Mouse (Mus musculus) urinary bladder, postnatal 4 days (tissue): ENCODE data around the gene Ncaph2.

Experiments used
- DNase-seq, 2 experiments: peaks; one replicate each; pipeline ENCODE4 v3.0.0; 2021 to 2022; ENCODE audit warnings: low spot score in 2 of 2

Gene Ncaph2

DNA sequence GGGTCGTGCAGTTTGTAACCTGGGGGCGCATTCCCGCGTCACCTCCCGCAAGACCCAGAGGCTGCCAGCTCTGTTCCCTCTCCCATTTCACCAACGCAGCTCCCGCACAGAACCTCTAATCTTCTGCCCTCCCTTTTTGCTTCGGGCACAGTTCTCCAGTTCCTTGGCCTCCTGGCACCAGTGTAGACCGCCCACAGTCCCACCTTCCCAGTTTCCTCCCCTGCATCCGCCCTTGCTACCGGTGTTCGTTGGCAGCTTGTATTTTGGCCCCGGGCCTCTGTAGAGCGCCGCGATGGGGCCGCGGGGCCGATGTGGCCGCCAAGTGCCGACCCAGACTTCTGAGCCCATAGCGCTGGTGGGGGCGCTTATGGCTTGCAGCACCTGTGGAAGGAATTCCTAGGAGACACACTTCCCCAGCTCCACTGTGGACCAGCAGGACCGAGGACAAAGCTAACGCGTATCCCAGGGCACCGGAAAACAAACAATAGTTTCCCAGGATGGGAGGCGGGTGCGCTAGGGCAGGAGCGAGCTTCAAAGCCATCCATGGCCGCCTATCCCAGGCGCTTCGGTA lies 23.4 kb downstream of the Ncaph2 start, which contains the start of gene Odf3b:
Odf3b (minus strand) TSS at position 452 of the 571 bp plus-strand sequence.
- no peak for DNase-seq

DNA sequence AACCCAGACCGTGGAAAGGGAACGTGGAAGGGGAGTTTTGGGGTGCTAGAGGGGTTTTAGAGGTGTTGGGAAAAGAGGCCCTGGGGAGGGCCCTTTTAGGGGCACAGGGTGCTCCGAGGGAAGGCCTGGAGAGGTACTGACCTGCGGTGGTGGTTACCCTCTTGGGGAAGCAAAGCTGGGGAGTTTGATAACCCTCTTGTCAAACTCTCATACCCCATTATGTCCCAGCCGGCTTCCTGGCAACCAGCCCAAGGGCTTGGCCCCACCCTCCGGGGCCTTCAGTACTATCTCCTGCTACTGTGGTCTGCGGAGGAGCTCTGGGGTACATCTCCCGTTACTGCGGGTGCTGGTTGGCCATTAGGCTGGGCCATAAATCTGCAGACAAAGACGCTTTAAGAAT lies 23.9 kb downstream of the Ncaph2 start:
- DNase-seq = no peak

DNA sequence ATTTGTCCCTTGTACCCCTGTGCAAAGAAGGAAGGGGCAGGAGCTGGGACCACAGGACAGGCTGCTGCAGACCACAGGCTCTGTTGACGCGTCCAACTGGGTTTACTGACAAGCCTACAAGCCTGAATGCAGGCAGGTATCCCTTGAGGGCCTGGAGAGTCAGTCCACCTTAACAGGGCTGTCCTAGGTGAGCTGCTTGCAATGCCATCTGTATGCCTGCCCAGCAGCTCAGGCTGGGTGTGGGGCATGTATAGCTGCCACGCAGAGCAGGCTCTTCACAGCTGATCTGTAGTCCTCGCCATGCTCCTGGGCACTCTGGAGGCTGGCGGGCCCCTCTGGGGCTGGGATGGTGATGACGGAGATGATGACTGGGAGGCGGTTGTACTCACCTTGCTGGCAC lies 29.1 kb downstream of the Ncaph2 start, which contains the start of gene Klhdc7b:
Klhdc7b (plus strand) TSS at position 301 of the 400 bp plus-strand sequence.
- DNase-seq = no peak

DNA sequence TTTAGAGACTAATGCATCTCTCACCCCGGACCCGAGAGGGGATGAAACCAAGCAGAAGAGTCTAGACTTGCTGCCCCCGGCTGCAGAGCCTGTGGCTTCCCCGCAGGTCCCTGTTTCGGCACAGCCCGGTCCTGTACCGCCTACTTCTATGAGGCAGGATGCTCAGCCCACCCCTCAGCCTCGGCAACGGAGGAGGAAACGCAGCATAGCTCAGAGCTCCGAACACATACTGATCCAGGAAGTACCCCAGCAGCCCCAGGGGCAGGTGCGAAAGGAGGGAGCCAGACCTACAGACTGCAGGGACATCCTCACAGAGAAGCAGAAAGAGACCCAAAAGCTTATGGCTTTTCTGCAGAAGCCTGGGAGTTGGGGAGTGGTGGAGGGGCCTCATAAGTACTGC lies 31.6 kb downstream of the Ncaph2 start:
- no peak for DNase-seq

DNA sequence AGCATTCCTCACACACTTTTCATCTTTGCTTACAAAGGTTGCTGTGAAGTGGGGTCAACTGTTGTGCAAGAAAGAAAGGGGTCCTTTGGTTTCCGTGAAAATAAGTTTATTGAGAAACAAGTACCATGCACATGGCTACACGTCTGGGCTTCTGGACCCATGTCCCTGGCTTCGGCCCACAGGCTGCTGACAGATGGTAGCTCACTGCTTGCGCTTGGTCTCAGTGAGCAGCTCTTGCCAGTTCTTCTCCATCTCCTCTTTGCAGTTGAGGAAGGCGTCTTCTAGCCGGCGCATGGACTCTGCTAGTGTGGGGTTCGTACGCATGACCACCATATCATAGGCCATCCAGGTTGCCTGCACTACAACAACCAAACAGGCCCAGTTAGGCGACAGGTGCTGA lies 34.6 kb downstream of the Ncaph2 start:
- DNase-seq = no peak

DNA sequence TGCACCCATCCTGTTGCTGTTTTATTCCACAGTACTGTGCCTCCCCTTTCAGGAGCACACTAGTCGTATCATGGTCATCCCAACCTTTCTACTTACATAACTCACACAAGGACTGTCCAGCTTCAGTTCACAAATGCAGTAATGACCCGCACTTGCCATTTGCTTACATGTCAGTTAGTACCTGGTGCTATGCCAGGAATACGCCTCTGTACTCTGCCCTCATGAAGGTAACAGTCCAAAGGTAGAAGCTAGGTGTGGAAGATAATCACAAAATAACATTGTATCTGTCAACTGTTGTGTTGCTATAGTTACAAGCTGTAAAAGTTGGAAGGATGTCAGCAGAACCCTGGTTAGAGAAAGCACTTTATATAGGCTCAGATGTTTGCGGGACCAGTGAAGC lies 41.4 kb downstream of the Ncaph2 start:
- DNase-seq = no peak

DNA sequence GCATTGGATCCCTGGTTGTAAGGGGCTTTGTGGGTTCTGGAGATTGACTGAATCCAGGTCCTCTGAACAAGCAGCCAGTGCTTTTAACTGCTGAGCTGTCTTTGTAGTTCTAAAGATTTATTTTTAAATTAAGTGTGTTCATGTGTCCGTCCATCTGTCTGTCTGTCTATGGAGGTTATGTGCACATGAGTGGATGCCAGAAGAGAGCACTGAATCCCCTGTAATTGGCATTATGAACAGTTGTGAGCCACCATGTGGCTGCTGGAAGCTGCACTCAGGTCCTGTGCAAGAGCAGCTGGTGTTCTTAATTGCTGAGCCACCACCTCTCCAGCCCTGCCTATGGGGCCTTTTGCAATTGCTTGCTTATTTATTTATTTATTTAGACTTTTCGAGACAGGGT lies 42.6 kb downstream of the Ncaph2 start:
- no peak for DNase-seq

DNA sequence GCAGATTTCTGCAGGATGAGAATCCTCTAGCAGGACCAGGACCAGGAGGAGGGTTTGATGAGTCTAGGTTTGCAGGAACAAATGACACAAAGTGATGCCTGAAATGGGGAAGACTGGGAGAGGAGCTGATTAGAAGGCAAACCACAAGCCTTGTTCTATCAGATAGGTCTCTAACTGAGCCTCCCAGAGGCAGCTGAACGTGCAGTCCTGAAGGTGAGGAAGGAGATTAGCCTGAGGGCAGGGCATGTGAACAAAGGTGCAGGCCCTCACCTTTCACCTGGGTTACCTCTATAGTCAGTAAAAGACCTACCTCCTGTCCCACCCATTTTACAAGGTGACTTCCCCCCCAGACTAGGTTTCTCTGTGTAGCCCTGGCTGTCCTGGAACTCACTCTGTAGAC lies 44.2 kb downstream of the Ncaph2 start:
- DNase-seq = no peak

DNA sequence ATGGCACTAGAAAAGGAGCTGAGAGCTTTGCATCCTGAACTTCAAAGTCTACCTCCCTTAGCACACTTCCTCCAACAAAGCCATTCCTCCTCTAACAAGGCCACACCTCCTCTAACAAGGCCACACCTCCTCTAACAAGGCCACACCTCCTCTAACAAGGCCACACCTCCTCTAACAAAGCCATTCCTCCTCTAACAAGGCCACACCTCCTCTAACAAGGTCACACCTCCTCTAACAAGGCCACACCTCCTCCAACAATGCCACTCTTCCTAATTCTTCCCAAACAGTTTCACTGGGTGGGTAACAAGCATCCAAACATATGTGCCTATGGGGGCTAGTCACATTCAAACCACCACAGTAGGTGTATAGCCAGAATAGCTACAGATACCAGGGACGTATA lies 47.0 kb downstream of the Ncaph2 start:
- DNase-seq = no peak

DNA sequence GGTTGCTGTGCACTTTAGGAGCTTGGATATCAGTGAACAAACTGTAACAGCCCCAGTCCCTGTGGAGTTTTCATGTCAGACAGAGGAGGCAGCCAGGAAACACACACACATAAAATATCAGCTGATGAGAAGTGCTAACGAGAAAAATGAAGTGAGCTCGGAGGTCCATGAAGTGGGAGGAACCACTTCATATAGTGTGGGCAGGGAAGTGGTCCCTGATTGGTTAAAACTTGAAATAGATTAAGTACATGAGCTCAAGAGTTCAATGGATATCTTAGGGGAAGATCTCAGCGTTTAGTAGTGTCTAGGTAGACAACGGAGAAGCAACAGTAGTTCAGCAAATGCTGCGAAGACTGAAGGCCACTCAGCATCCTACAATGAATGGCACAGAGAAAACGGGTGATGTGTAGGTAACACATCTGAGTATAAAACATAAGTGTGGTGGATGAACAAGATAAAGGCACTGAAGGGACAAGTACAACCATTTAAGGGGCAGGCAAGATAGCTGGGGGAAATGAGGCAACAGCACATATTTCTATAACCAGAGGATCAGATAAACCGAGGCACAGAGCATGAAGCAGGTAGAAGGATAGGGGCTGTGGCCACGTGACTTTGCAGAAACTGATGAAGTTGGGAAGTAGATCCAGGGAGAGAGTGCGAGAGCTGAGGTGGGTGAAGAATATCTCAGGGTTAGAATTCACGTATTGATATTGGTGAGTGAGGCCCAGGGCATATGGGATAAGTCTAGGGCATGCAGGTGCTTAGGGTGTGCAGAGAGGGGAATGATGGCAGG lies 49.5 kb downstream of the Ncaph2 start:
- DNase-seq = no peak

DNA sequence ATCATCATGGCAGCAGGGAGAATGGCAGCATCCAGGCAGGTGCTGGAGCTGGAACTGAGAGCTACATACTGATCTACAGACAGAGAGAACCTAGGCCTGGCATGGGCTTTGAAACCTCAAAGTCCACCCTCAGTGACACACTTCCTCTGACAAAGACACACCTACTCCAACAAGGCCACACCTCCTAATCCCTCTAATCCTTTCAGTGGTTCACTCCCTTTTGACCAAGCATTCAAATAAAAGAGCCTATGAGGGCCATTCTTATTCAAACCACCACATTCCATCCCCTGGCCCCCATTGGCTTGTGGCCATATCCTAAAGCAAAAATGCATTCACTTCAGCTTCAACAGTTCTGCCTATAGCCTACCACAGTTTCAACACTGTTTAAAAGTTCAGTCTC lies 51.2 kb downstream of the Ncaph2 start:
- DNase-seq = no peak

DNA sequence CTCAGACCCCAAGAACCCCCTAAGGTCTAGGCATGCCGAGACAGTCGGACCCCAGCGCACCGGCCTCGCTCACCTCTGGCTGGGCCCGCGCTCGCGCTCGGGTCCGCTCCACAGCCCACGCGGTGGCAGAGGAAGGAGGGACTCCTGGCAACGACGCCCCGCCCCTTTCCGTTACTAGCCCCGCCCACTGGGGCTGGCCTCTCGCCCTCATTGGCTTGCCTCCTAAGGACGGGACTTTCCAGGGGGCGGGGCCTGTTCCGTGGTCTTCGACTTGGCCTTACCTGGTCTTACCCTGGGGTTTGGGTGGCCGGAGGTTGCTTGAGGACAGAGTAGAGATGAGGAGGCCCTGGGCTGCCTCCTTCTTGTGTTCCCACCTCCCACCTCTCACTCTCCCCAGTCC lies 54.6 kb downstream of the Ncaph2 start, which contains the start of gene Syce3:
Syce3 (minus strand) TSS at position 386 of the 400 bp plus-strand sequence.
- no peak for DNase-seq

DNA sequence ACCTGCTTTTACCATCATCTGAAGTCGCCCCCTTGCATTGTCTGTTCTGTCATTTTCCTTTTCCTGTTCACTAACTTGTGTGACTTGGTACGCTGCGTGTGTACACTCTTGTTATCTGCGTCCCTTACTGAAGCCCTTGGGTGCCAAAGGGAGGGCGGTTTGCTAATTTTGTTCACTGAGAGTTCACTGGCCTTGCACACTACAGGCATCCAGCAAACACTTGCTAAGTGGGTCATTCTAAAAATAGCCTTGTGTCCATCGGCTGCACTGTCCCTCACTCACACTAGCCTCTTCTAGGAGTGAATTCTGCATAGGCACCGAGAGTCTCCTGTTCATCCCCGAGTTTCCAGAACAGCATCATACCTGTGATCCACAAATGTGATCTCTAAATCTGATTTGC lies 59.8 kb downstream of the Ncaph2 start:
- DNase-seq = no peak

DNA sequence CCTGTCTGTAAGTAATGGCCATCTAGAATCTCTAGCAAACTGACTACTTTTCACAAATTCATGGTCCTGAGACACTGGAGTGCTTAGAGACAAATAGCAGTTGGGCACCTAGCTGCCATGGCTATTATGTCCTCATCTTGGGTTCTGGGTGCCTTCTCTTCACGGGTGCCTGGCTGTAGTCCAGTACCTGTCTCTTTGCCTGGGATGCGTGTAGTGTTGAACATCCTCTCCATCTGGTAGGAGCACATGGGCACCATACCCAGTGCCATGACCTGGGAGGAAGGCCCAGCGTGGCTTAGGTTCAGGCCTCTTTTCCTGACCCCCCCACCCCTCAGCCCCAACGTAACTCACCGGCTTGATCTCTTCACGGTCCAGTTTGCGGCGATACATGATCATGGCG lies 66.4 kb downstream of the Ncaph2 start:
- no peak for DNase-seq
